Comparison of ENCODE assay signal across 8 mouse cellular contexts in genomic region chr2:94157051-94157450, GRCm38 (mm10). TPM values are rescaled to one million over a fixed set of nuclear protein-coding genes. Genes with fewer than 3 reads are reported as not detected.
DNase-seq lines count a peak whose midpoint lies in the region; ATAC-seq and TF ChIP-seq lines count a peak whose summit lies in the region.

No protein-coding gene starts in this region.

- no peak overlapping the region; the same call in 1 of the 2 replicates for H3K9ac ChIP-seq in heart, adult 2 months (ENCODE audit: low read depth, low read length)
- H3K9ac ChIP-seq in liver, embryonic 12.5 days = peak overlapping the region; percentile 88

- no peaks in the 10 kb centered on the region for H3K36me3 ChIP-seq in heart, adult 2 months (ENCODE audit: control insufficient read depth, insufficient read depth, low read length)
- no peaks in the 10 kb centered on the region for H3K36me3 ChIP-seq in liver, embryonic 12.5 days

- H3K4me1 ChIP-seq in heart, adult 2 months (ENCODE audit: control insufficient read depth, insufficient read depth, low read length) = peaks cover 2% of the 10 kb centered on the region; the same call in 1 of the 2 replicates
- H3K4me1 ChIP-seq in embryonic fibroblast, embryonic 13.5 days (ENCODE audit: control insufficient read depth, insufficient read depth, low read length) = peaks cover 10% of the 10 kb centered on the region; the same call in 1 of the 2 replicates
- H3K4me1 ChIP-seq in liver, embryonic 12.5 days = peaks cover 30% of the 10 kb centered on the region

- H3K4me2 ChIP-seq in liver, embryonic 12.5 days = peak overlapping the region; percentile 92

- H3K27ac ChIP-seq in heart, adult 2 months = peak overlapping the region; percentile 78
- no peak overlapping the region for H3K27ac ChIP-seq in embryonic fibroblast, embryonic 13.5 days (ENCODE audit: insufficient read depth, low read length)
- H3K27ac ChIP-seq in liver, embryonic 12.5 days = peak overlapping the region; percentile 87

- no peaks in the 10 kb centered on the region for H3K79me2 ChIP-seq in heart, adult 2 months (replicated peaks; ENCODE audit: control insufficient read depth, insufficient read depth, low read length)

- WGBS in heart, adult 2 months = 4% methylated on average over 10 of the region's 10 CpGs
- WGBS in liver, embryonic 12.5 days (ENCODE audit: insufficient replicate concordance) = 2% methylated on average over 10 of the region's 10 CpGs

- H3K9me3 ChIP-seq in liver, embryonic 12.5 days (replicated peaks) = no peaks in the 10 kb centered on the region

- TF ChIP-seq CTCF in heart, adult 2 months (IDR thresholded peaks at IDR 0.05) = no peak
- TF ChIP-seq CTCF in embryonic fibroblast, embryonic 13.5 days (IDR thresholded peaks at IDR 0.05; ENCODE audit: borderline replicate concordance, insufficient read depth, low read length) = no peak

- no peak for ATAC-seq in liver, embryonic 12.5 days

- no peak for TF ChIP-seq EP300 in heart, adult 2 months (IDR thresholded peaks at IDR 0.05; ENCODE audit: insufficient read depth, low read depth, low read length)

- peak overlapping the region; percentile 79 for H3K4me3 ChIP-seq in heart, adult 2 months
- peak overlapping the region; percentile 74 for H3K4me3 ChIP-seq in embryonic fibroblast, embryonic 13.5 days (ENCODE audit: insufficient read depth, low read length)
- H3K4me3 ChIP-seq in liver, embryonic 12.5 days = peak overlapping the region; percentile 91

- H3K27me3 ChIP-seq in heart, adult 2 months (ENCODE audit: control insufficient read depth, insufficient read depth, low read length) = no peaks in the 10 kb centered on the region
- no peaks in the 10 kb centered on the region; the same call in 1 of the 2 replicates for H3K27me3 ChIP-seq in liver, embryonic 12.5 days (replicated peaks)

- TF ChIP-seq POLR2A in heart, adult 2 months (IDR thresholded peaks at IDR 0.05; ENCODE audit: insufficient read depth, low read depth, low read length) = no peak
- TF ChIP-seq POLR2A in embryonic fibroblast, embryonic 13.5 days (IDR thresholded peaks at IDR 0.05; ENCODE audit: low read depth, low read length) = no peak

- intact Hi-C loops in heart, adult 2 months (cut with DNase I) = loop anchor here (1.0 to 5.0 kb wide), 2 partner anchors 21 to 145 kb away; partner anchors contain the start of gene Alkbh3

- no peak for DNase-seq in heart, adult 2 months
- no peak for DNase-seq in heart, adult 11 months
- DNase-seq in 3T3-L1 (ENCODE audit: low read depth, low spot score) = peak; percentile 37
- no peak for DNase-seq in adrenal gland, adult 18-20 months (ENCODE audit: low spot score in 2 of 2)
- no peak for DNase-seq in urinary bladder, postnatal 10 days (ENCODE audit: low spot score)
- DNase-seq in spleen, adult 12 weeks (ENCODE audit: low spot score) = no peak

RNA-seq across cellular contexts. Expression of gene Hsd17b12, which starts 0.7 kb away (rescaled TPM):
- total RNA-seq in heart, adult 2 months (2021) = 10 to 100 TPM; 19.9 to 20.1 TPM
- 12.5 and 16.8 TPM in 2 replicates for polyA plus RNA-seq in heart, adult 2 months (2012; rRNA removed)
- polyA plus RNA-seq in embryonic fibroblast, embryonic 13.5 days (2011; ENCODE audit: insufficient read length, low read depth, missing spikeins) = 141 and 162 TPM in 2 replicates
- 70.3 and 70.5 TPM in 2 replicates for polyA plus RNA-seq in liver, embryonic 12.5 days (2016; fragmentation: Nextera tagmentation; extraction: Ambion mirVana)
- 100 to 1,000 TPM; 241 to 260 TPM for total RNA-seq in adrenal gland, adult 18-20 months (2021)
